Mouse (Mus musculus) liver, embryonic 14.5 days (tissue): ENCODE data around the gene Apba3.
A peak's percentile ranks its signal among the peaks of the same experiment; 100 is the strongest.

Experiments
- CTCF ChIP-seq: IDR thresholded peaks from 2 replicates; pipeline ENCODE4 v1.5.1; 2016; ENCODE audit warnings: antibody characterized with exemption, low read depth, control low read depth
- EP300 ChIP-seq: IDR thresholded peaks from 2 replicates; pipeline ENCODE4 v1.6.1; 2016; ENCODE audit warnings: antibody characterized with exemption, low read depth

DNA sequence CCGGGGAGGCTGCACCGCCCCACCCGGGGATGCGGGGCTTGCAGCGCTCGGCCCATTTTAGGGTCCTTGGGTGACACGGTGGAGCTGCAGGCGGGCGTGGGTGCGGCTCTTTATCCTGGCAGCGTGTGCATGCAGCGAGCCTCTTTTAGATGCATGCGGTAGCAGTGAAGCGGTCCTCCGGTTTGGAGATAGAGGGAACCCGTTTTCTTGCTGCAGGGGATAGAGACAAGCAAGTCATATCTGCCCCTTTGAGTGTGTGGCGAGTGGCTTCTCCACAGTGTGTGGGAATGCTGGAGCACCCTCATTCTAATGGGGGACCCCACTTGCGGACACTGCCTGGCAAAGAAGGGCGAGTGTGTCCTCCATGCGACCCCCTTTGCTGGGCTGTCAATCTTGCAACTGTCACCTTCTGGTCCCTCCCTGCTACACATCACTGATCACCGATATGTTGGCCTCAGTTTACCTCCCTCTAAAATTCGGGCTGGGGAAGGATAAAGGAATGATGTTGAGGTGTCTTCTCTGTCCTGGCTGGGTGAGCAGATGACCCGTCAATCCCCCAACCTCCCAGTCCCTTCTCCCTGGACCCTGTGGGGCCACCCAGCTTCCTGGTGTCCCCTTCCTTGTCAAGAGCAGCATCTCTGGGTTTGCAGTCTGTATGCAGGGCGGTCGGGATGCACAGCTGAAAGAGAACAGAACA is 26.7 kb downstream of the Apba3 start:
- TF ChIP-seq CTCF, result peak; percentile 18; the same call in 1 of the 2 replicates
- TF ChIP-seq EP300, result no peak
